Mouse (Mus musculus): ENCODE measurements at regions not wholly inside any gene's neighbourhood (a gene's known extent, or its start where the extent isn't known, plus 50 kb on each side); places are given as distances from the start of the nearest gene placed in this dataset.

GRCm38 (mm10) chr10:70800736-70801306, 145.1 kb upstream of the Phyhipl start:
- no peak overlapping the region for H3K27ac ChIP-seq
- no peak overlapping the region for H3K4me3 ChIP-seq (replicated peaks)
- H3K9me3 ChIP-seq: no peaks in the 10 kb centered on the region
- WGBS: 52% methylated on average over 11 of the region's 11 CpGs
- no peaks in the 10 kb centered on the region for H3K4me1 ChIP-seq (replicated peaks)
- no peaks in the 10 kb centered on the region for H3K36me3 ChIP-seq
- ATAC-seq: no peak
- no peaks in the 10 kb centered on the region for H3K27me3 ChIP-seq (replicated peaks)
- H3K4me2 ChIP-seq (replicated peaks): no peak overlapping the region
- no peak overlapping the region for H3K9ac ChIP-seq

- no peaks in the 10 kb centered on the region for H3K9me3 ChIP-seq
Measured at GRCm38 (mm10) chr10:70799906-70800305, 144.1 kb upstream of the Phyhipl start.

GRCm38 (mm10) chr10:70799191-70799742, 143.5 kb upstream of the Phyhipl start:
- H3K27ac ChIP-seq: no peak overlapping the region
- H3K4me2 ChIP-seq (replicated peaks): no peak overlapping the region
- 86% methylated on average over 11 of the region's 11 CpGs for WGBS
- H3K27me3 ChIP-seq (replicated peaks): no peaks in the 10 kb centered on the region
- H3K9ac ChIP-seq: no peak overlapping the region
- ATAC-seq: no peak
- no peaks in the 10 kb centered on the region for H3K9me3 ChIP-seq
- H3K36me3 ChIP-seq: no peaks in the 10 kb centered on the region
- no peak overlapping the region for H3K4me3 ChIP-seq (replicated peaks)
- no peaks in the 10 kb centered on the region for H3K4me1 ChIP-seq (replicated peaks)

More at GRCm38 (mm10) chr10:70799906-70800305, 144.1 kb upstream of the Phyhipl start:
- Histone ChIP-seq H3K4me3 (replicated peaks) (no peak overlapping the region), H3K4me2 (replicated peaks) (no peak overlapping the region), H3K9ac (no peak overlapping the region), H3K4me1 (replicated peaks) (no peaks in the 10 kb centered on the region), H3K27ac (no peak overlapping the region), H3K27me3 (replicated peaks) (no peaks in the 10 kb centered on the region), H3K36me3 (no peaks in the 10 kb centered on the region)
- ATAC-seq: no peak
- 78% methylated on average over 5 of the region's 5 CpGs for WGBS

GRCm38 (mm10) chr10:70788814-70789452, 133.2 kb upstream of the Phyhipl start:
- no peak overlapping the region for H3K27ac ChIP-seq

GRCm38 (mm10) chr10:70781036-70781435, 125.3 kb upstream of the Phyhipl start:
- no peak overlapping the region for H3K27ac ChIP-seq
- H3K9ac ChIP-seq: no peak overlapping the region
- H3K9me3 ChIP-seq: no peaks in the 10 kb centered on the region
- ATAC-seq: no peak
- no peaks in the 10 kb centered on the region for H3K27me3 ChIP-seq (replicated peaks)
- H3K4me1 ChIP-seq (replicated peaks): no peaks in the 10 kb centered on the region
- H3K36me3 ChIP-seq: no peaks in the 10 kb centered on the region
- WGBS: 86% methylated on average over 3 of the region's 3 CpGs
- H3K4me3 ChIP-seq (replicated peaks): no peak overlapping the region
- H3K4me2 ChIP-seq (replicated peaks): no peak overlapping the region

More at GRCm38 (mm10) chr10:70788814-70789452, 133.2 kb upstream of the Phyhipl start:
- H3K4me1 ChIP-seq (replicated peaks): no peaks in the 10 kb centered on the region
- 60% methylated on average over 7 of the region's 7 CpGs for WGBS
- no peaks in the 10 kb centered on the region for H3K27me3 ChIP-seq (replicated peaks)
- no peak overlapping the region for H3K9ac ChIP-seq
- H3K4me2 ChIP-seq (replicated peaks): no peak overlapping the region
- no peaks in the 10 kb centered on the region for H3K9me3 ChIP-seq
- no peak overlapping the region for H3K4me3 ChIP-seq (replicated peaks)
- H3K36me3 ChIP-seq: no peaks in the 10 kb centered on the region
- ATAC-seq: no peak

- WGBS: 85% methylated on average over 11 of the region's 11 CpGs
- H3K9ac ChIP-seq: no peak overlapping the region
- no peaks in the 10 kb centered on the region for H3K4me1 ChIP-seq (replicated peaks)
- ATAC-seq: no peak
- H3K9me3 ChIP-seq: no peaks in the 10 kb centered on the region
- no peaks in the 10 kb centered on the region for H3K36me3 ChIP-seq
- H3K4me2 ChIP-seq (replicated peaks): no peak overlapping the region
- H3K4me3 ChIP-seq (replicated peaks): no peak overlapping the region
- no peaks in the 10 kb centered on the region for H3K27me3 ChIP-seq (replicated peaks)
- no peak overlapping the region for H3K27ac ChIP-seq
Measured at GRCm38 (mm10) chr10:70778596-70778995, 122.8 kb upstream of the Phyhipl start.

- H3K4me3 ChIP-seq (replicated peaks): no peak overlapping the region
- H3K4me2 ChIP-seq (replicated peaks): no peak overlapping the region
- no peaks in the 10 kb centered on the region for H3K4me1 ChIP-seq (replicated peaks)
- H3K36me3 ChIP-seq: no peaks in the 10 kb centered on the region
- no peak for ATAC-seq
- H3K27ac ChIP-seq: no peak overlapping the region
- H3K9ac ChIP-seq: no peak overlapping the region
- no peaks in the 10 kb centered on the region for H3K27me3 ChIP-seq (replicated peaks)
- no peaks in the 10 kb centered on the region for H3K9me3 ChIP-seq
- WGBS: 72% methylated on average over 2 of the region's 2 CpGs
Measured at GRCm38 (mm10) chr10:70774571-70774970, 118.8 kb upstream of the Phyhipl start.

GRCm38 (mm10) chr10:70774159-70774558, 118.4 kb upstream of the Phyhipl start:
- 78% methylated on average over 4 of the region's 4 CpGs for WGBS
- Histone ChIP-seq H3K27ac (no peak overlapping the region), H3K36me3 (no peaks in the 10 kb centered on the region), H3K4me1 (replicated peaks) (no peaks in the 10 kb centered on the region), H3K27me3 (replicated peaks) (no peaks in the 10 kb centered on the region), H3K9me3 (no peaks in the 10 kb centered on the region), H3K9ac (no peak overlapping the region), H3K4me2 (replicated peaks) (no peak overlapping the region), H3K4me3 (replicated peaks) (no peak overlapping the region)
- ATAC-seq: no peak

GRCm38 (mm10) chr10:70767461-70767860, 111.7 kb upstream of the Phyhipl start:
- Histone ChIP-seq H3K4me1 (replicated peaks) (no peaks in the 10 kb centered on the region), H3K27me3 (replicated peaks) (no peaks in the 10 kb centered on the region), H3K9ac (no peak overlapping the region), H3K27ac (no peak overlapping the region), H3K4me2 (replicated peaks) (no peak overlapping the region), H3K36me3 (no peaks in the 10 kb centered on the region), H3K9me3 (no peaks in the 10 kb centered on the region), H3K4me3 (replicated peaks) (no peak overlapping the region)
- no peak for ATAC-seq
- 86% methylated on average over 7 of the region's 7 CpGs for WGBS

- no peak overlapping the region for H3K4me3 ChIP-seq (replicated peaks)
- ATAC-seq: no peak
- H3K27ac ChIP-seq: no peak overlapping the region
- 82% methylated on average over 1 of the region's 1 CpGs for WGBS
- no peaks in the 10 kb centered on the region for H3K36me3 ChIP-seq
- no peak overlapping the region for H3K4me2 ChIP-seq (replicated peaks)
- no peak overlapping the region for H3K9ac ChIP-seq
- no peaks in the 10 kb centered on the region for H3K9me3 ChIP-seq
- H3K27me3 ChIP-seq (replicated peaks): no peaks in the 10 kb centered on the region
- H3K4me1 ChIP-seq (replicated peaks): no peaks in the 10 kb centered on the region
Measured at GRCm38 (mm10) chr10:70766869-70767268, 111.1 kb upstream of the Phyhipl start.

GRCm38 (mm10) chr10:70766450-70766849, 110.7 kb upstream of the Phyhipl start:
- no peaks in the 10 kb centered on the region for H3K36me3 ChIP-seq
- no peaks in the 10 kb centered on the region for H3K4me1 ChIP-seq (replicated peaks)
- H3K9me3 ChIP-seq: no peaks in the 10 kb centered on the region
- H3K4me2 ChIP-seq (replicated peaks): no peak overlapping the region
- H3K27me3 ChIP-seq (replicated peaks): no peaks in the 10 kb centered on the region
- no peak overlapping the region for H3K9ac ChIP-seq
- no peak overlapping the region for H3K4me3 ChIP-seq (replicated peaks)
- ATAC-seq: no peak
- 62% methylated on average over 8 of the region's 8 CpGs for WGBS
- no peak overlapping the region for H3K27ac ChIP-seq

GRCm38 (mm10) chr10:70763206-70763605, 107.4 kb upstream of the Phyhipl start:
- Histone ChIP-seq H3K4me2 (replicated peaks) (no peak overlapping the region), H3K36me3 (no peaks in the 10 kb centered on the region), H3K9ac (no peak overlapping the region), H3K27me3 (replicated peaks) (no peaks in the 10 kb centered on the region), H3K27ac (no peak overlapping the region), H3K9me3 (no peaks in the 10 kb centered on the region), H3K4me1 (replicated peaks) (no peaks in the 10 kb centered on the region), H3K4me3 (replicated peaks) (no peak overlapping the region)
- ATAC-seq: no peak
- WGBS: 22% methylated on average over 7 of the region's 7 CpGs

- Histone ChIP-seq H3K4me3 (replicated peaks) (no peak overlapping the region), H3K9me3 (no peaks in the 10 kb centered on the region), H3K9ac (no peak overlapping the region), H3K4me1 (replicated peaks) (no peaks in the 10 kb centered on the region), H3K27ac (no peak overlapping the region), H3K36me3 (no peaks in the 10 kb centered on the region), H3K27me3 (replicated peaks) (no peaks in the 10 kb centered on the region), H3K4me2 (replicated peaks) (no peak overlapping the region)
- WGBS: 80% methylated on average over 7 of the region's 7 CpGs
- ATAC-seq: no peak
Measured at GRCm38 (mm10) chr10:70759686-70760085, 103.9 kb upstream of the Phyhipl start.

All from intestine, embryonic 15.5 days (tissue).